Mouse (Mus musculus) kidney, embryonic 16.5 days (tissue): Measurements from ENCODE around the gene Scarb1. TPM values are rescaled to one million over a fixed set of nuclear protein-coding genes. Genes with fewer than 3 reads are reported as not detected.

Source experiments
- ATAC-seq: fragments of 200-750 bp; cut with Nextera tagmentation; 2 replicates; pipeline ENCODE4 v1.8.0; 2017; ENCODE audit warnings: moderate TSS enrichment; ENCODE audit not compliant: low FRiP score, low TSS enrichment
- H3K27ac ChIP-seq: fragments of 300-500 bp; sonication (generic); 2 replicates; pipeline ENCODE4 v1.5.1; 2014; ENCODE audit warnings: low read length
- H3K27me3 ChIP-seq: fragments of 300-500 bp; sonication (generic); 2 replicates; pipeline ENCODE4 v1.6.1; 2014; ENCODE audit warnings: low read length, control low read depth, mixed read lengths; ENCODE audit not compliant: insufficient read depth
- H3K36me3 ChIP-seq: fragments of 300-500 bp; sonication (generic); 2 replicates; pipeline ENCODE4 v1.6.1; 2014; ENCODE audit warnings: low read length, control low read depth, mixed read lengths; ENCODE audit not compliant: insufficient read depth
- H3K4me1 ChIP-seq: fragments of 300-500 bp; sonication (generic); 2 replicates; pipeline ENCODE4 v1.6.1; 2014; ENCODE audit warnings: low read length, control low read depth, mixed read lengths; ENCODE audit not compliant: insufficient read depth
- H3K4me2 ChIP-seq: fragments of 300-500 bp; sonication (generic); replicated peaks from 2 replicates; pipeline ENCODE4 v1.6.1; 2014; ENCODE audit warnings: low read depth, low read length
- H3K4me3 ChIP-seq: fragments of 300-500 bp; sonication (generic); 2 replicates; pipeline ENCODE4 v1.5.1; 2014; ENCODE audit warnings: mild to moderate bottlenecking, low read length
- H3K9ac ChIP-seq: fragments of 300-500 bp; sonication (generic); replicated peaks from 2 replicates; pipeline ENCODE4 v1.6.1; 2014; ENCODE audit warnings: low read length
- H3K9me3 ChIP-seq: fragments of 300-500 bp; sonication (generic); 2 replicates; pipeline ENCODE4 v1.6.1; 2016; ENCODE audit warnings: low read length, control low read depth
- WGBS: fragments of 180-500 bp; shearing (Covaris S2); extraction: QIAGEN DNeasy Blood & Tissue Kit; methylation state at CpG from one replicate; pipeline ENCODE4 v1.1.7; 2014; 5-methylcytosine and 5-hydroxymethylcytosine counted together
- polyA plus RNA-seq: library from polyadenylated mRNA; unstranded; fragments of >200 nt; fragmentation: Nextera tagmentation; extraction: Ambion mirVana; gene quantifications from 2 replicates; pipeline ENCODE4 v1.2.1, GENCODE M21; 2015

Gene Scarb1
- polyA plus RNA-seq, 1 experiment from 2014 or later: 103 TPM

DNA sequence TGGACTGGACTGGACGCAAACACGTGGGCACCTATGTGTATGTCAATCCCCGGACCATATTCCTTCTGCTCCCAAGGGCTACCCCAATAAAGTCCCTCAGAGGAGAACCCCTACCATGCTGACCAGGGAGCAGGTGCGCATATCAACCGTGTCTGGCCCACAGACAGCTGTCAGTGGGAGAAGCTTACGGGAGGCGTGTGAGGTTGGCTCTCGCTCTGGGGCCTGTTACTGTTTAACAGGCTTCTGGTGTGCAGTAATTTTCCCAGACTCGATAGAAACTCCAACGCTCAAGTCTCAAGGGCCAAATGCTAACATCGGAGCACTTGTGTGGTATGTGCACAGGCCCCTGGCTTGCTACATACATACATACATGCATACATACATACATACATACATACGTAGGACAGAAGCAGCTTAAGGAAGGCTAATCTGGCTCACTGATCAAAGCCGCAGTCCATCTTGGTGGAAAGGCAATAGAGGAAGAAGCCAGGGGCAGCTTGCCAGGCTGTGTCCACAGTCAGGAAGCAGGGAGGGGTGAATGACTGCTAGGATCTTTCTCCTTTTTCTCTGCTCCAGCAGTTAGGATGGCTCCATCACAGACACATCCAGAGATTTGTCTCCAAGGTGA, 27.8 kb downstream of the Scarb1 start:
- Histone ChIP-seq H3K4me2 (peak overlapping the region; percentile 29; the same call in 1 of the 2 replicates), H3K27ac (peak overlapping the region; percentile 79)

DNA sequence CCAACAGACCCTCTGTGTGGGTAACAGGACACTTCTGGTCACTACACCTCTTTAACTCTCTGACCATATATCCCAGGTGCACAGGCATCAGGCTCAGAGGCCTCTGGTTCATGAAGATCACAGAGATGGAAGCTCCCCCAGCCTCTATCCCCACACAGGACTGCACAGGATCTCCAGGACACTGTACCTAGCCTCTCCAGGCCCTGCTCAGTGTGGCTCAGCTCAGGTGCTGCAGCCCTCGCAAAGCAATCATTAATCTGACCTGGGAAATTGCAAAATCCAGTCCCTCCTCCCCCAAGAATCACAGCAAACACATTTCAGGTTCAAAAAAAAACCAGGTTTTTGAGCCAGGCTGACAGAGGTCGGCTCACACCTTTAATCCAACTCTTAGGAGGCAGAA, 29.9 kb downstream of the Scarb1 start:
- 58% methylated on average over 2 of the region's 2 CpGs for WGBS
- Histone ChIP-seq H3K4me3 (no peak overlapping the region), H3K36me3 (no peaks in the 10 kb centered on the region), H3K27ac (no peak overlapping the region), H3K27me3 (no peaks in the 10 kb centered on the region), H3K9ac (no peak overlapping the region), H3K4me1 (peaks cover 31% of the 10 kb centered on the region), H3K9me3 (no peaks in the 10 kb centered on the region), H3K4me2 (no peak overlapping the region)
- ATAC-seq: no peak

More for the DNA sequence above, 27.8 kb downstream of the Scarb1 start:
- Histone ChIP-seq H3K27me3 (no peaks in the 10 kb centered on the region), H3K9ac (no peak overlapping the region), H3K36me3 (no peaks in the 10 kb centered on the region), H3K9me3 (no peaks in the 10 kb centered on the region), H3K4me1 (peaks cover 31% of the 10 kb centered on the region), H3K4me3 (no peak overlapping the region)
- peak; percentile 40; the same call in 1 of the 2 replicates for ATAC-seq
- 58% methylated on average over 13 of the region's 13 CpGs for WGBS

DNA sequence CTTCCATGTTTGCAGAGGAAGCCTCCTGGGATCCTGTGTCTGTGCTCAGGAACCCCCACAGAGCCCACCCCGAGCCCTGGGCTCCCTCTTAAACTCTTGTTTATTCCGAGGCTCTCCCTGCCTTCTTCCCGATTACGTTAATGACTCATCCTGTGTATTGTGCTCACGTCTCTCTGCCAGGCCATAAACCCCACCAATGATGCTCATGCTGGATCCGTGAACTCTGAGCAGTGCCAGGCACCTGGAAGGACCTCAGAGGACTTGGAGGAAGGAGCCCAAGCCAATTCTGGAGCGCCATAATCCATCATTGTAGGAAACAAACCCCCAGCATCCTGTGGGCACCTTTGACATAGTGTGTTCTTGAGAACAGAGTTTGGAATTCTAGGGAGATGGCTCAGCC, 31.7 kb downstream of the Scarb1 start:
- Histone ChIP-seq H3K27me3 (no peaks in the 10 kb centered on the region), H3K4me2 (no peak overlapping the region), H3K9ac (no peak overlapping the region), H3K27ac (no peak overlapping the region), H3K36me3 (no peaks in the 10 kb centered on the region), H3K9me3 (no peaks in the 10 kb centered on the region), H3K4me1 (peaks cover 42% of the 10 kb centered on the region), H3K4me3 (no peak overlapping the region)
- 71% methylated on average over 7 of the region's 7 CpGs for WGBS
- no peak for ATAC-seq

DNA sequence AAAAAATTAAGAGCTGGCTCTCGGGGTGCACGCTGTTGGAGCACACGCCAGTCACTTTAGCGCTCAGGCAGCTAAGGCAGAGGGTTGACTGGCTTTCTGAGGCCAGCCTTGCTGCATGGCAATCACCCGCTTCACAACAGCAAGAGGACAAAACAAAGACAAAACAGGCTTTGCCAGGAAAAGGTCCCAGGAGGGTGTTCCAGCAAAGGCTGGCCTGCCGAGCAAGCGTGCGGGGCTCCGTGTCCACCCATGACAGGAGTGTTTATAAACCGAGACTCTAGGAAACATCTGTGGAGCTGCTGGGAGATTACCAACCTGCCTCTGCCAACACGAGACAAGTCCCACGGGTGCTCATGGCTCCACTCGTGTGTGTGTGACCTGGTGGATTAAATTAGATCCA, 34.1 kb downstream of the Scarb1 start:
- no peak overlapping the region for H3K27ac ChIP-seq
- H3K27me3 ChIP-seq: no peaks in the 10 kb centered on the region
- 85% methylated on average over 13 of the region's 13 CpGs for WGBS
- ATAC-seq: no peak
- no peak overlapping the region for H3K9ac ChIP-seq
- peaks cover 5% of the 10 kb centered on the region; the same call in 1 of the 2 replicates for H3K36me3 ChIP-seq
- H3K4me3 ChIP-seq: no peak overlapping the region
- no peaks in the 10 kb centered on the region for H3K9me3 ChIP-seq
- H3K4me1 ChIP-seq: peaks cover 26% of the 10 kb centered on the region
- H3K4me2 ChIP-seq: no peak overlapping the region

DNA sequence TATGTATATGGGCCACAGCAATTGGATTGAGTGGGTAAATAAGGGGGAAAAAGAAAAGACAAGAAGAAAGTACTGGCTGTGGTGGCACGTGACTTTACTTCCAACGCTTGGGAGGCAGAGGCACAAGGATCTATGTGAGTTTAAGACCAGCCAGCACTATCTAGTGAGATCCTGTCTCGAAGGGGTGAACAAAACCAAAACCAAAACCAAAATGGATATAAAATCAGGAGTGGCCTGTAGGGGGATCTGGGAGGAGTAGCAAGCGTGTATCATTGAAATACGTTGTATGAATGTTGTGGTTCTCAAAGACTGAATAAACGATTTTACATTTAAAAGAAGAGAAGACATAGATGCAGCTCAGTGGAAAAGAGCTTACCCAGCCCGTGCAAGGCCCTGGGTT, 34.5 kb downstream of the Scarb1 start:
- no peak for ATAC-seq
- H3K4me3 ChIP-seq: no peak overlapping the region
- H3K27me3 ChIP-seq: no peaks in the 10 kb centered on the region
- H3K9me3 ChIP-seq: no peaks in the 10 kb centered on the region
- H3K36me3 ChIP-seq: peaks cover 5% of the 10 kb centered on the region; the same call in 1 of the 2 replicates
- H3K27ac ChIP-seq: no peak overlapping the region
- 84% methylated on average over 7 of the region's 7 CpGs for WGBS
- peaks cover 26% of the 10 kb centered on the region for H3K4me1 ChIP-seq
- no peak overlapping the region for H3K9ac ChIP-seq
- no peak overlapping the region for H3K4me2 ChIP-seq

DNA sequence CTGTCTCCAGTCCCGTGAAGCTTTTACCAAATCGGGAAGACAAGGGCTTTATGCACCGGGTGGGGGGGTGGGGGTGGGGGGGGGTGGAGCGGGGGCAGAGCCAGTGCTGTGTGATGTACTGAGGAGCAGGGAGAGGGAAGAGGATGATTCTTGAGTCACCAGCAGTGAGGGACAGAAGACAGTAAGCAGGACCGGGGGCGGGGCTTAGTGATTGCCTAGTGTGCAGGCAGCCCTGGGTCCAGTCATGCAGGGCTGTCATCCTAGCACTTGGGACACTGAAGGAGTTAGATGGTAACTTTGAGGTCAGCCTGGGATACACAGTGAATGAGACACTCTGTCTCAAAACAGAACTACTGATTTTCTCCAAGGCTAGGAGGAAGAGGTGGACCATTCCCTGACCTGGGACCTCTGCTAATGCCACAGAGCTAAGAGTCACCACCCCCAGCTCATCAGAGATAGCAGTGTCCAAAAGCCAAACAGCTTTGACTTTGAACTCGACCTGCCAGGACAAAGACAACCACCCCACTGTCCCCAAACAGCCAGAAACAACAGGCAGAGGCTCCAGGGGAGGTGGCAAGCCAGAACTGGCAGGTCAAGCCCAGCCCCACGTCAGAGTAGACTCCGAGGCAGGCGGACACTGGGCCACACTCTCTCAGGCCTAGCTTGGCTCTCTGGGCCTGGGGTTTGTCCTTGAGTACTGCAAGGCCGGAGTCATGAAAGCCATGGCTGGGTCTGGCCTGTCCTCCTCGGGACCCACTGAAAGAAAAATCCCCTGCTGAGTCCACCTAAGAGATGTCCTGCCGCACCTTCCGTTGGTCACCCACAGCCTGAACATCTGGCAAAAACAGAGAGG, 35.4 kb downstream of the Scarb1 start:
- Histone ChIP-seq H3K9ac (no peak overlapping the region), H3K9me3 (no peaks in the 10 kb centered on the region), H3K4me2 (0 out of 2 replicates have a peak overlapping the region, but pooled peaks have one; percentile 44), H3K27me3 (no peaks in the 10 kb centered on the region), H3K36me3 (peaks cover 8% of the 10 kb centered on the region; the same call in 1 of the 2 replicates), H3K4me3 (no peak overlapping the region), H3K4me1 (peaks cover 19% of the 10 kb centered on the region), H3K27ac (no peak overlapping the region)
- 58% methylated on average over 14 of the region's 14 CpGs for WGBS
- ATAC-seq: peak; percentile 32; the same call in 1 of the 2 replicates

DNA sequence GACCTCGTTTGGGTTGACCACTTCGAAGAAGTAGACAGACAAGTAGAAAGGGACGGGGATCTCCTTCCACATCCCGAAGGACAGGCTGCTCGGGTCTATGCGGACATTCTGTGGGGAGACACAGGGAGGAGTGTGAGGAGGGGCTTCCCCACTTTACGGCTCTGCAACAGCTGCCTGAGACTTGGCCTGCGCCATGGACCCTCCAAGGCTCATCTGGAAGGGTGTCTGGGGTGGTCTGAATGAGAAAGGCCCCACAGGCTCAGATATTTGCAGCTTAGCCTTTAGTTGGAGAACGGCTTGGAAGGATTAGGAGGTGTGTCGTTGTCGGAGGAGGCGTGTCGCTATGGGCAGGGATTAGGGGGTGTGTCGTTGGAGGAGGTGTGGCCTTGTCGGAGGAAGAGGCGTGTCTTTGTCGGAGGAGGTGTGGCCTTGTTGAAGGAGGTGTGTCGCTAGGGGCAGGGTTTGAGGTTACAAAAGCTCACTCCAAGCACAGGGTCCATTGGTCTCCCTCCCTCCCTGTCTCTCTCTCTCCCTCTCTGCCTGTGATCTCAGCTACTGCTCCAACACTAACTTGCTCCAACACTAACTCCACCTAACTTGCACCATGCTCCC, 36.5 kb downstream of the Scarb1 start:
- ATAC-seq: peak; percentile 82

DNA sequence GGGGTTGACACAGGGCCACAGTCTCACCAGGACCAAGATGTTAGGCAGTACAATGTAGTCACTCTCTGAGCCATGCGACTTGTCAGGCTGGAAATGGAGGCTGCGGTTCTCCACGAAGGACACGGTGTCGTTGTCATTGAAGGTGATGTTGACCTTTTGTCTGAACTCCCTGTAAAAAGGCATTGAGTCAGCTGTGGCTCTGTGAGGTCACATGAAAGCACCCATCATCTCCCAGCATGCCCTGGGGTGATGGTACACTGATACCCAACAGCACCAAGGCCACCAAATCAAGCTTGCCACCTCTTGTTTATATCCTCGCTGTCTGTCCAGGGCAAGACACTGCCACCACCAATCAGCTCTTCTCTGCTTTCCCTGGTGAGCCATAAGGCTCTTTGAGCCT, 37.8 kb downstream of the Scarb1 start:
- no peak overlapping the region for H3K27ac ChIP-seq
- H3K4me2 ChIP-seq: no peak overlapping the region
- H3K9ac ChIP-seq: no peak overlapping the region
- no peaks in the 10 kb centered on the region for H3K27me3 ChIP-seq
- H3K9me3 ChIP-seq: peaks cover 5% of the 10 kb centered on the region
- H3K36me3 ChIP-seq: peaks cover 25% of the 10 kb centered on the region
- WGBS: 86% methylated on average over 6 of the region's 6 CpGs
- H3K4me3 ChIP-seq: no peak overlapping the region
- peaks cover 17% of the 10 kb centered on the region for H3K4me1 ChIP-seq
- no peak for ATAC-seq

More for the DNA sequence above, 36.5 kb downstream of the Scarb1 start:
- Histone ChIP-seq H3K9ac (no peak overlapping the region; the same call in 1 of the 2 replicates), H3K36me3 (peaks cover 19% of the 10 kb centered on the region), H3K27ac (no peak overlapping the region), H3K27me3 (no peaks in the 10 kb centered on the region), H3K4me3 (peak overlapping the region; percentile 16; the same call in 1 of the 2 replicates), H3K4me2 (peak overlapping the region; percentile 44), H3K4me1 (peaks cover 17% of the 10 kb centered on the region), H3K9me3 (peaks cover 5% of the 10 kb centered on the region)
- 19% methylated on average over 18 of the region's 18 CpGs for whole genome bisulfite sequencing

DNA sequence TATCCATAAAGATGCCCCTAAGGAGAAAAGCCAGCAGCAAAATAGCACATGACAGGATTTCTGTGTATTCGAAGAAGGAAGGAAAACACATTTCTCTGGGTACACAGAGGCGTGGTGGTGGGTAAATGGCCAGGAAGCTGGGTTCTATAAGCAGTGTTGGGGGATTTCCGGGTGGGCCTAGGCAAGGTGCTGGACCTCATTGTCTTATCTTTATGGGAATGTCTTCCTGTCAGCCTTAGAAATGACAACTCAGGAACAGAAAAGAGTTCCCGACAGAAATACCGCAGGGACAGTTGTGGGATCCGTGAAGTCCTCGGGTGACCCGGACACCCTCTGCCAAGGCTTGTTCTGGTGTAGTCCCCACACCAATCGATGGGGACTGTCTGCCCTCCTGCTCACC, 42.7 kb downstream of the Scarb1 start:
- no peak overlapping the region for H3K4me2 ChIP-seq
- no peak for ATAC-seq
- no peaks in the 10 kb centered on the region for H3K4me1 ChIP-seq
- H3K27ac ChIP-seq: no peak overlapping the region
- peaks cover 5% of the 10 kb centered on the region for H3K9me3 ChIP-seq
- H3K36me3 ChIP-seq: peaks cover 57% of the 10 kb centered on the region
- no peak overlapping the region for H3K4me3 ChIP-seq
- WGBS: 81% methylated on average over 9 of the region's 9 CpGs
- H3K27me3 ChIP-seq: no peaks in the 10 kb centered on the region
- H3K9ac ChIP-seq: no peak overlapping the region
